Mouse (Mus musculus) liver, embryonic 15.5 days (tissue): ENCODE data around the gene 2310030G06Rik. TPM values are rescaled to one million over a fixed set of nuclear protein-coding genes. Genes with fewer than 3 reads are reported as not detected.
A peak's percentile ranks its signal among the peaks of the same experiment; 100 is the strongest.

Experiments
- ATAC-seq: fragments of 200-750 bp; cut with Nextera tagmentation; 2 replicates; pipeline ENCODE4 v1.8.0; 2017; ENCODE audit warnings: moderate number of reproducible peaks, mild to moderate bottlenecking, moderate library complexity; ENCODE audit not compliant: insufficient read depth
- H3K27ac ChIP-seq: fragments of 300-500 bp; sonication (generic); replicated peaks from 2 replicates; pipeline ENCODE4 v1.5.1; 2015; ENCODE audit warnings: mild to moderate bottlenecking, inconsistent platforms
- H3K27me3 ChIP-seq: fragments of 300-500 bp; sonication (generic); 2 replicates; pipeline ENCODE4 v1.6.1; 2015; ENCODE audit warnings: mild to moderate bottlenecking, inconsistent platforms
- H3K36me3 ChIP-seq: fragments of 300-500 bp; sonication (generic); replicated peaks from 2 replicates; pipeline ENCODE4 v1.6.1; 2015; ENCODE audit warnings: moderate library complexity, mild to moderate bottlenecking, inconsistent platforms
- H3K4me1 ChIP-seq: fragments of 300-500 bp; sonication (generic); replicated peaks from 2 replicates; pipeline ENCODE4 v1.6.1; 2015; ENCODE audit warnings: inconsistent platforms
- H3K4me2 ChIP-seq: fragments of 300-500 bp; sonication (generic); 2 replicates; pipeline ENCODE4 v1.6.1; 2015; ENCODE audit warnings: moderate library complexity, mild to moderate bottlenecking, inconsistent platforms
- H3K4me3 ChIP-seq: fragments of 300-500 bp; sonication (generic); replicated peaks from 2 replicates; pipeline ENCODE4 v1.5.1; 2015; ENCODE audit warnings: mild to moderate bottlenecking, inconsistent platforms
- H3K9ac ChIP-seq: fragments of 300-500 bp; sonication (generic); 2 replicates; pipeline ENCODE4 v1.6.1; 2015; ENCODE audit warnings: moderate library complexity, mild to moderate bottlenecking, inconsistent platforms
- H3K9me3 ChIP-seq: fragments of 300-500 bp; sonication (generic); replicated peaks from 2 replicates; pipeline ENCODE4 v1.6.1; 2016; ENCODE audit warnings: inconsistent platforms
- WGBS: fragments of 180-500 bp; shearing (Covaris S2); methylation state at CpG from one replicate; pipeline ENCODE4 v1.1.7; 2015; ENCODE audit warnings: mixed read lengths; ENCODE audit not compliant: insufficient replicate concordance; 5-methylcytosine and 5-hydroxymethylcytosine counted together
- polyA plus RNA-seq: library from polyadenylated mRNA; unstranded; fragments of >200 nt; fragmentation: Nextera tagmentation; extraction: Ambion mirVana; gene quantifications from 2 replicates; pipeline ENCODE4 v1.2.1, GENCODE M21; 2015

2310030G06Rik gene
- polyA plus RNA-seq, 1 experiment from 2014 or later, result 3.9 TPM

GRCm38 (mm10) chr9:50697706-50698041 is 48.7 kb downstream of the 2310030G06Rik start:
- WGBS, result under 1% methylated on average over 12 of the region's 12 CpGs
- peaks cover 24% of the 10 kb centered on the region for H3K4me1 ChIP-seq
- no peak for ATAC-seq
- no peaks in the 10 kb centered on the region for H3K36me3 ChIP-seq
- H3K9me3 ChIP-seq, result no peaks in the 10 kb centered on the region
- H3K27me3 ChIP-seq, result peaks cover 85% of the 10 kb centered on the region
- H3K4me3 ChIP-seq, result peak overlapping the region; percentile 26
- no peak overlapping the region for H3K27ac ChIP-seq
- H3K9ac ChIP-seq, result no peak overlapping the region
- peak overlapping the region; percentile 72 for H3K4me2 ChIP-seq

- Histone ChIP-seq H3K9ac (no peak overlapping the region), H3K4me3 (peak overlapping the region; percentile 26; the same call in 1 of the 2 replicates), H3K4me1 (peaks cover 24% of the 10 kb centered on the region), H3K27me3 (peaks cover 87% of the 10 kb centered on the region), H3K27ac (no peak overlapping the region), H3K36me3 (no peaks in the 10 kb centered on the region), H3K9me3 (no peaks in the 10 kb centered on the region), H3K4me2 (peak overlapping the region; percentile 72)
- WGBS, result 48% methylated on average over 12 of the region's 12 CpGs
- ATAC-seq, result no peak
These were observed 49.3 kb downstream of the 2310030G06Rik start for GRCm38 (mm10) chr9:50696851-50697705.

DNA sequence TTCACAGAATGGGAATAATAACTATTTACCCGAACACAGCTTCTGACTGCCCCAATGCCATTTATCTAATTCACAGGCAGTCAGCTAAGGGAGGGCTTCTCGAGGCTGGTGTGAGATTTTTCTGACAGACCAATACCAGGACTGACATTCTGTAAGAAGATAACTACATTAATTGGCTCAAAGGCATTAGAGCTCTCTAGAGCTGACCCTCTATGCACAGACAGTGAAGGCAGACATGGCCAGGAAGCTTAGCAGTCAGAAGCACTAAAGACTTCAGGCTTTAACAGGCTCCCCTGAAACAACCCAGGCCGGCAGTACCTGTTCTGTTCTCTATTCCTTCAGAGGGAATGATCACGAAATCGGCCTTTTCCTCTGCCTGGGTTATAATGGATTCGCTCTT is 51.2 kb downstream of the 2310030G06Rik start:
- Histone ChIP-seq H3K4me2 (no peak overlapping the region), H3K9ac (no peak overlapping the region), H3K9me3 (no peaks in the 10 kb centered on the region), H3K4me1 (peaks cover 12% of the 10 kb centered on the region), H3K27ac (no peak overlapping the region), H3K27me3 (peaks cover 70% of the 10 kb centered on the region), H3K36me3 (no peaks in the 10 kb centered on the region), H3K4me3 (no peak overlapping the region)
- ATAC-seq, result no peak
- WGBS, result 53% methylated on average over 6 of the region's 6 CpGs

DNA sequence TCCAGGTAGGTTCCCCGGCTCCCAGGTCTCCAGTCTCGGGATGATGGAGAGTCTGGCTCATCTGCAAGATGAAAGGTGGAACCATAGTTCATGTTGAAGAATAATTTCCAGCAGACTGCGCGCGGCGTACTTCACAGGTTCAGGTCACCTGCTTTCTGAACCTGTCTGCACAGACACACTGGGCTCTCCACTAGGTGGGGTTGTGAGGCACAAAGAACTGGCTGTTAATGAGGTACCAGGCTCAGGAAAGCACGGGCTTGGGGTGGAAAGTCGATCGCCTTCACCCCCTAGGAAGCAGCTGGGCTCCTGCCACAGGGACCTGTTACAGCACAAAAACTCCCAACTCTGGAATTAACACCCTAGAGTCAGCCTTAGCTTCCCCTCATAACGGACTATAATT is 52.7 kb downstream of the 2310030G06Rik start:
- Histone ChIP-seq H3K36me3 (no peaks in the 10 kb centered on the region), H3K27ac (peak overlapping the region; percentile 63), H3K27me3 (peaks cover 55% of the 10 kb centered on the region), H3K9me3 (no peaks in the 10 kb centered on the region), H3K4me1 (peaks cover 6% of the 10 kb centered on the region), H3K4me2 (peak overlapping the region; percentile 49), H3K4me3 (peak overlapping the region; percentile 32), H3K9ac (no peak overlapping the region)
- 13% methylated on average over 10 of the region's 10 CpGs for WGBS
- ATAC-seq, result peak; percentile 56; the same call in 1 of the 2 replicates

DNA sequence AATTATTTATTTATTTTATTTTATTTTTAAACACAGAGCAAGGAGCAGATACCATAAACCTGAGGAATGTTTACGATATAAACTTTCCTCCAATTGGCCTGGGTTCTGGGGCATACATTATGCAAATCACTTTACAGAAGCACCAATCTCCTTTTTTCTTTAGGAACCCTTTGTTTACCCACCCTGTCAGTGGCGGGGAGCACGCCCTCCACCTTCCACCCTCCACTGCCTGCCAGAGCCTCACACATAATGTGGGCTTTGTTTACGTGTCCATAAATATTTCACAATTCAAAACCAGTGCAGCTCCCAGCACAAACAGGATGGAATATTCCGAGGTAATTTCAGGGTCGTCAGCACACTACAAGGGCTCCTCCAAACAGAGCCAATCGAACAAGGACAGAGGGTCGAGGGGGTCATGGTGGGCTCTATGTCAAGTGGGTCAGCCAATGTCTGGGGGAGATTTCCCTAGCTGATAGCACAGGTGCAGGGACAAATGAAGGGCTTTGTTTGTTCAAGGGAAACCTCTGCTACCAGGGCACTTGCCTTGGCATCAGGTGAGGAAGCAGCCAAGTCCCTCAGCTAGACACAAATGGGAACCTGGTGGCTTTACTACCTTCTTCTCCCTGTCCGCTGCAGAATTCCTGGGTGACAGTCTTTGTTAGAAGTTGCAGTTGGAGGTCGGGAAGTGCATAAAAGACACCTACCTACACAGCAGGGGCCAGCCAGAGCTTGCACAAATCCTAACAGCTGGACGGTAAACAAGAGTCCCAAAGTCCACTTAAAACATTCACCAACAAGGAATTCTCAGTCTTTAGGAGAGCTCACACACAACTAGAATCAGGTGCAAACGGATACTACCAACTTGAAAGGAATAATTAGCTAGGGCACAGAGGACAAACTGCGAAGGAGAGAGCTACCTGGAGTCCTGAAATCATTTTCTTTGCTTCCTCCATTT is 53.4 kb downstream of the 2310030G06Rik start:
- H3K9me3 ChIP-seq, result no peaks in the 10 kb centered on the region
- H3K4me2 ChIP-seq, result peak overlapping the region; percentile 49
- WGBS, result 26% methylated on average over 13 of the region's 13 CpGs
- H3K4me3 ChIP-seq, result peak overlapping the region; percentile 32
- peak overlapping the region; percentile 75 for H3K27ac ChIP-seq
- peaks cover 48% of the 10 kb centered on the region for H3K27me3 ChIP-seq
- H3K9ac ChIP-seq, result no peak overlapping the region
- no peaks in the 10 kb centered on the region for H3K4me1 ChIP-seq
- peak; percentile 73 for ATAC-seq
- H3K36me3 ChIP-seq, result no peaks in the 10 kb centered on the region

Other genes starting within 250 kb of the 2310030G06Rik start
- 32.6 and 36.1 TPM in 2 replicates for gene Pts, start 217.8 kb downstream of the 2310030G06Rik start, polyA plus RNA-seq
- 10.1 and 11.1 TPM in 2 replicates for gene Il18, start 191.7 kb downstream of the 2310030G06Rik start, polyA plus RNA-seq
- gene Bco2, start 191.4 kb downstream of the 2310030G06Rik start, polyA plus RNA-seq, result 0.60 and 0.67 TPM in 2 replicates
- gene Tex12, start 185.2 kb downstream of the 2310030G06Rik start, polyA plus RNA-seq, result not detected in 2 replicates
- gene Sdhd, start 142.7 kb downstream of the 2310030G06Rik start, polyA plus RNA-seq, result 296 and 323 TPM in 2 replicates
- gene Timm8b, start 142.6 kb downstream of the 2310030G06Rik start, polyA plus RNA-seq, result 130 and 158 TPM in 2 replicates
- 0.75 and 1.0 TPM in 2 replicates for gene Pih1d2, start 129.2 kb downstream of the 2310030G06Rik start, polyA plus RNA-seq
- gene Nkapd1, start 129.1 kb downstream of the 2310030G06Rik start, polyA plus RNA-seq, result 5.6 and 7.0 TPM in 2 replicates
- gene Dlat, start 86.8 kb downstream of the 2310030G06Rik start, polyA plus RNA-seq, result 23.2 and 24.6 TPM in 2 replicates
- 1.4 and 1.8 TPM in 2 replicates for gene Dixdc1, start 7.0 kb downstream of the 2310030G06Rik start, polyA plus RNA-seq
- gene Cryab, start 4.8 kb upstream of the 2310030G06Rik start, polyA plus RNA-seq, result 9.9 and 15.2 TPM in 2 replicates
- 2.1 and 3.5 TPM in 2 replicates for gene Hspb2, start 5.8 kb upstream of the 2310030G06Rik start, polyA plus RNA-seq
- 8.5 and 10.3 TPM in 2 replicates for gene Fdxacb1, start 21.7 kb upstream of the 2310030G06Rik start, polyA plus RNA-seq
- gene Alg9, start 28.5 kb upstream of the 2310030G06Rik start, polyA plus RNA-seq, result 14.3 and 14.4 TPM in 2 replicates
- 17.4 and 18.6 TPM in 2 replicates for gene 1110032A03Rik, start 29.0 kb upstream of the 2310030G06Rik start, polyA plus RNA-seq
- gene Ppp2r1b, start 98.8 kb upstream of the 2310030G06Rik start, polyA plus RNA-seq, result 68.8 and 70.2 TPM in 2 replicates